Mouse (Mus musculus): ENCODE measurements around the gene Kif26a.

Gene Kif26a

GRCm38 (mm10) chr12:112221754-112222439 is 75.9 kb downstream of the Kif26a start:
- no peak for DNase-seq

- DNase-seq: no peak
Observed at GRCm38 (mm10) chr12:112223721-112224337, 77.8 kb downstream of the Kif26a start.

GRCm38 (mm10) chr12:112226238-112226637 is 80.2 kb downstream of the Kif26a start:
- no peak for DNase-seq

GRCm38 (mm10) chr12:112226656-112227055 is 80.6 kb downstream of the Kif26a start:
- no peak for DNase-seq

GRCm38 (mm10) chr12:112229084-112229483 is 83.1 kb downstream of the Kif26a start:
- no peak for DNase-seq

GRCm38 (mm10) chr12:112230196-112230595 is 84.2 kb downstream of the Kif26a start:
- no peak for DNase-seq

Data from kidney, adult 9 months (tissue).